Mouse (Mus musculus) bone marrow, adult 2 months (tissue): ENCODE results near the gene Srgap2. TPM values are rescaled to one million over a fixed set of nuclear protein-coding genes. Genes with fewer than 3 reads are reported as not detected.

ENCODE experiments used
- H3K27ac ChIP-seq: fragments of 200-500 bp; 2 replicates; pipeline ENCODE4 v1.5.1; 2012; ENCODE audit warnings: low read depth, mild to moderate bottlenecking, control low read depth, inconsistent platforms, low read length; ENCODE audit not compliant: control insufficient read depth, poor library complexity, insufficient read depth
- H3K4me1 ChIP-seq: fragments of 200-500 bp; 2 replicates; pipeline ENCODE4 v1.6.1; 2011; ENCODE audit warnings: low read length; ENCODE audit not compliant: control insufficient read depth, insufficient read depth
- H3K4me3 ChIP-seq: fragments of 200-500 bp; replicated peaks from 2 replicates; pipeline ENCODE3; 2011; ENCODE audit warnings: mild to moderate bottlenecking, low read depth, low read length, control low read depth; ENCODE audit not compliant: control insufficient read depth
- CTCF ChIP-seq: fragments of 200-500 bp; IDR thresholded peaks from 2 replicates; pipeline ENCODE4 v1.5.1; 2011; ENCODE audit warnings: low read length, control low read depth; ENCODE audit not compliant: control insufficient read depth, insufficient read depth
- POLR2A ChIP-seq: fragments of 200-500 bp; IDR thresholded peaks from 2 replicates; pipeline ENCODE4 v1.6.1; 2011; ENCODE audit warnings: low read depth, mild to moderate bottlenecking, control low read depth, low read length, borderline replicate concordance; ENCODE audit not compliant: control insufficient read depth
- WGBS: fragments of 180-500 bp; shearing (Covaris S2); methylation state at CpG from one replicate; pipeline ENCODE4 v1.1.7; 2018; 5-methylcytosine and 5-hydroxymethylcytosine counted together
- polyA plus RNA-seq: library from polyadenylated mRNA; stranded (reverse); fragments of >200 nt; gene quantifications from 2 replicates; pipeline ENCODE4 v1.2.4, GENCODE M21; 2011; ENCODE audit warnings: low replicate concordance; ENCODE audit not compliant: missing spikeins, insufficient read depth, insufficient read length

Gene Srgap2
- polyA plus RNA-seq, 1 experiment = 27.2 TPM

DNA sequence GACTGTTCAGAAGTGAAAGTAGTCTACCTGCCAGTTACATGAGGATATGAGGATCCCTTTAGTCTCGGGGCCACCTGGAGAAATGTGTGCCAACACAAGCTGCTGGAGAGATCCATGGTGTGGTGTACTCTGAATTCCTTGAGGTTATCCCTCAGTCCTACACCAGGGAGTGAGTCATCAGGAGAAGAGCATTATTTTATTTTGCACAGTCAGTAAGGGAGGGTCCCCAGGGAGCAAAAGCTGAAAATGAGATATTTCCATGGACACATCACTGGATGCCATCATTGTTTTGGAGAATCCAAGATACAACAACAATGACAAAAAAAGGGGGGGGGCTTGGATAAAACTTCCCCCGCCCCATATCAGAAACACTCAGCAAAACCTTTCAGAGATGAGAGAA, 24.8 kb upstream of the Srgap2 start:
- Histone ChIP-seq H3K27ac (no peak overlapping the region), H3K4me1 (no peaks in the 10 kb centered on the region), H3K4me3 (no peak overlapping the region)
- no peak for TF ChIP-seq CTCF
- TF ChIP-seq POLR2A = no peak
- 72% methylated on average over 2 of the region's 2 CpGs for WGBS

DNA sequence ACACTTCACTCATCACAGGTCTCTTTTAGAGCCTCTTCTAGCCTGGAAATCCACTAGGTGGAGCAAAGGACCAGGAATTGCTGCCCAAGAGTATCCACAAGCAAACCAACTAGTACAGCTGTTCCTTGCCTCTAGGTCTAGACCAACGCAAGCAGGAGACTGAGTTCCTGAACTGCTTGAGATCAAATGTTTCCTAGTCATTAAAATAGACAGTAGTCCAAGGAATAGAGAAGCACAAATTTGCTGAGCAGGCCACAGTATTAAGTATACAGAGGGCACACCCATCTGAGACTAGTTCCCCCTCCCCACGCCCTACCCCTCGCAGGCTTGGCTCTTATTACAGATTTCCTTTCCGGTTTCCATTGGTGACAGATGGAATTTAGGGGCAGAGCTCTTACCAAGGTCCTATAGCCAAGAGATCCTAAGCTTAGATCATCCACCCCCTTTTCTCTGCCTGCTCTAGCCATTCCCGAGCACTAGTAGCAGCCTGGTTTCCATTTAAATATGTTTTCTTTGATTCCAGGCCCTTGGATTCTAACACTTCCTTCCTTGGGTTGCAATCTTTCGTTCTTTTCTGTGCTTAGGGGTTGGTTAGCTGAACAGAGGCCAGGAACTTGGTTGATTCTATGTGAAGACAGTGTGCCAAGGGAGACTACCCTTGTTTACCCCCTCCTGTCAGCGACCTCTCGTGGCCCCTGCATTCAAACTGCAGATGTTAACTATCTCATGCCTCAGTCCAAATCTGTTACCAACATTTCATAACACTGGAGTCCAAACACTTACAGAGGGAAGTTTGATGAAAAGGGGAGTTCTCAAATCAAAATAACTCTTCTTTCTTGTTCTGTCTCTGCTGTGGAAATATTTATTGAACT, 21.6 kb upstream of the Srgap2 start:
- H3K27ac ChIP-seq = no peak overlapping the region
- 58% methylated on average over 8 of the region's 8 CpGs for WGBS
- peak; percentile 15; the same call in 1 of the 2 replicates for TF ChIP-seq CTCF
- TF ChIP-seq POLR2A = no peak
- no peaks in the 10 kb centered on the region; the same call in 1 of the 2 replicates for H3K4me1 ChIP-seq
- H3K4me3 ChIP-seq = no peak overlapping the region

DNA sequence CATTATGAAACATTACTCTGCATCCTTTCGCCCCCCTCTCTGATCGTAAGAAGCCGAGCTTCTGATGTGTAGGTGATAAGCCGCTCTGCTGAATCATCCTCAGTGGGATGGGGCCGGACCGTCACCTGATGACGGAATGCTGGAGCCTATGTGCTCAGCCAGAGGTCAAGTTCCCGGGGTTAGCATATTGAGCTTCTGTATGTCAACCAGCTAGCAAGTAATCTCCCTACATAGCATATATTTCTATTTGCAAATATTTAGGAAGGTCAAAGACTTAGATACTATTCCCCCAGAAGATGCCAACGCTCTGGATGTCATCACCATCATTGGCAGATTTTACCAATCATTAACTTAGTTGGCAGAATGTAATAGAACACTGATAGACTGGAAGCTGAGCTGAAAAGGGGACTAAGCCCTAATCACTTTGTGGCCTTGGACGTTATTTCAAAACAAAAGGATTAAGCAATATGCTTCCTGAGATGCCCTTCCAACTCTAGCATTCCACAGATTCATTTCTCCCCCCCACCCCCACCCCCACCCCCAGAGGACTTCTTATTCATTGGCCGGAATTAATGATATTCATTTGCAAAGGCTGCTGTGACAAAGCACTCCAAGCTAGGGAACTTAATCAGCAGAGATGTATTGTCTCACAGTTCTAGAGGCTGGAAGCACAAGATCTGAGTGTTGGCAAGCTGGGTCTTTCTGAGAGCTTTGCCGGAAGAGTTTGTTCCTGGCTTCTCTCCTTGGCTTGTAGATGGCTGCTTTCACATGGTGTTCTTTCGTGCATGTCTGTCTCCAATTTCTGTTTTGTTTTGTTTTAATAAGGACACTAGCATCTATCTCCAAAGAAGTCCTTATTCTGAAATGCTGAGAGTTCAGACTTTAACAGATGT, 19.9 kb upstream of the Srgap2 start:
- Histone ChIP-seq H3K4me3 (no peak overlapping the region), H3K27ac (no peak overlapping the region), H3K4me1 (no peaks in the 10 kb centered on the region; the same call in 1 of the 2 replicates)
- WGBS = 67% methylated on average over 13 of the region's 13 CpGs
- TF ChIP-seq POLR2A (no peak), CTCF (no peak)

DNA sequence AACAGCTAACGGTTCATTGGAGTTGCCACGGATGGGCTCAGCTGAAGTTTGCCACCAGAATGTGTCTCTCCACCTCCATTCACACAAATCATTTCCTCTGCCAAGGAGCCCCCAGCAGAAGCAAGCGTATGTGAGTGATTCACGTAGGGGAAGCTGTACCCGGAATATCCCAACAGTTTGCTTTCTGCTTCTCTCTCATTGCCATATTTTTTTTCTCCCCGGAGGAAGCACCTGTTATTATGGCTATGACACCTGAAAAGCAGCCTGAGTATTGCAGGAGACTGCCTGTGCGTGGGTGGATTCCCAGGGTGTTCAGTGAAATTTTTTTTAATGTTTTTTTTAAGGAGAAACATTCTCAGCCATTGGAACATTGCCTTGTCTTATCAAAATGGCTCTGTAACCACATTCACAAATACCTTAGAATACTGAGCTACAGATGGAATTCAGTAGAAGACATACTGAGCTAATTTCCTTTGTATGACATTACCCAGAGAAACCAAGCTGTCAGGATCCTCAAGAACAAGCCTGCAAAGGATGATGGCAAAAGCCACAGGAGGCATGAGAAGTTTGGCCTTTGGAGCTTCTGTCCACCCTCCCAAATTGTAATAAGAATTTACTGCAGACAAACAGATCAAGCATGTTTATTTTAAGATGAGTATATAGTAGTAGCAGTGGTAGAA, 16.9 kb upstream of the Srgap2 start:
- H3K4me3 ChIP-seq = no peak overlapping the region
- TF ChIP-seq POLR2A (no peak), CTCF (no peak)
- WGBS = 75% methylated on average over 7 of the region's 7 CpGs
- no peaks in the 10 kb centered on the region; the same call in 1 of the 2 replicates for H3K4me1 ChIP-seq
- H3K27ac ChIP-seq = no peak overlapping the region

DNA sequence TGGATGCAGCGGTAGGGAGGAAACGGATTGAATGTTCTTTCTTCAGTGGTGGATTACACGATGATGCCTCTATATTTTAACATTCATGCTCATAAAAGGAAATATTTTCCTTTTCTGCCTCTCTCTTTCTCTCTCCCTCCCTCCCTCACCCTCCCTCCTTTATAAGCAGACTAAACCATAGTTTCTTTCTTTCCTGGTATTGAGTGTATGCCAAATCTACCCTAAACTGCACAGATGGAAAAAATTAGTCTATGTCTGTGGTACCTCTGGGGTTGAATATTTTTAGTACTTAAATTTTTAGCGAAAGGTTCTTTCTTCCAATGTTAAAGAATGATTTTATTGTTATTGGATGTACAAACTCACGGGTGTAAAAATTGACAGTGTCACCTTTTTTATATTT, 14.8 kb upstream of the Srgap2 start:
- no peak for TF ChIP-seq POLR2A
- no peak for TF ChIP-seq CTCF
- H3K4me1 ChIP-seq = no peaks in the 10 kb centered on the region; the same call in 1 of the 2 replicates
- 86% methylated on average over 5 of the region's 5 CpGs for WGBS
- H3K4me3 ChIP-seq = no peak overlapping the region
- no peak overlapping the region for H3K27ac ChIP-seq

DNA sequence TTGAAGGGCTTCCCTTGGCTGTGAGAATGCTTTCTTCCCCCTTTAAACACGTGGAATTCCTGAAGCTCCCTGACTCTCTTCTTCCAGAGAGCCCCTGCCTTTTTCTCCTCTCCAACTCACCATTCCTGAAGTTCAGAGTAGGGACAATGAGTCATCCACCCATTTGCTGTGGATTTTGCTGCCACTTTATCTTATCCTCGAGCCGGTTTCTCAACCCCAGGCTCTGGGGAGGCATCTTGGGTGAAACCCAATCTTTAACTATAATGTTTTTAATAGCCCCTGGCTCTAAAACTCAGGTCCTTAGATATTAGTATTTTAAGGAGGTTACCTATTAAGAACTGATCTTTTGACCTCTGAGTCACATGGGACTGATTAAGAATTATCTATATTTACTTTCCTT, 14.3 kb upstream of the Srgap2 start:
- H3K27ac ChIP-seq = no peak overlapping the region
- no peak for TF ChIP-seq POLR2A
- TF ChIP-seq CTCF = no peak
- 83% methylated on average over 3 of the region's 3 CpGs for WGBS
- no peak overlapping the region for H3K4me3 ChIP-seq
- H3K4me1 ChIP-seq = no peaks in the 10 kb centered on the region

DNA sequence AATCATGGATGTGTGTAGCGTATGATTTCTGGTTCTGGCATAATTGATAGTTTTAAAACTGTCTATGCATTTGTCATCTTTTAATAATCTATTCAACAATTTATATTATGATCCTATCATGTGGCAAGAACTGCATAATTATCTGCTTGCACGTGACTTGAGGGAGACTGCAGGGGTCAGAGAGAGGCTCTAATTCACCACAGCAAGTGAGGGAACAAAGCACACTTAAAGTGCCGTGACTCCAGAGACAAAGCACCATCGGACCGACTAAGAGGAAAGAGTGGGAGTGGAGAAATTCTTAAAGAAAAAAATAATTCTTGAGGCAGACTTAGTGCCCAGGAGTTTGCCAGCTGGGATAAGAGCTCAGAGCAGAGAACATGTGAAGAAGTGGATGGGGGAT, 13.6 kb upstream of the Srgap2 start:
- no peak overlapping the region for H3K27ac ChIP-seq
- no peaks in the 10 kb centered on the region for H3K4me1 ChIP-seq
- WGBS = 86% methylated on average over 5 of the region's 5 CpGs
- no peak for TF ChIP-seq POLR2A
- TF ChIP-seq CTCF = no peak
- H3K4me3 ChIP-seq = no peak overlapping the region
